Comparison of ENCODE assay signal across 14 mouse cellular contexts in the genomic region with DNA sequence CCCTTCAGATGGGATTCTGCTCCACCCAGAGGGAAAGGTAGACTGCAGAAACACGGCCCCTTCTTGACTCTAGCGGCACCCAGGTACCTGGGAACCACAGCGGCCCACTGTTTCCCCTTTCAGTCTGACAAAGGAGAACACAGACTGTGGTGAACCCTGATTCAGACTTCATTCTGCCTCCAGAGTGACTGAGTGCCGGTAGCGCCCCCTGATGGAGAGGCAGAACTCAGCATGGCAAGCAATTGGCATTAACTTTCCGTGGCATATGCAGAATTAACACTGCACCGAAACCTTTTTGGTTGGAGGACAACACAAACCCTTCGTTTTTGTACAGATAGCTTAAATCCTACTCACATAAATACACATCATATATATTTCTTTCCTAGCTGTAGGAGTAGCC.
DNase-seq lines count a peak whose midpoint lies in the region; ATAC-seq and TF ChIP-seq lines count a peak whose summit lies in the region.
"Had no signal": no experiment of that assay in that cellular context is flagged by ENCODE, and none has a peak within 500 bp of the region (broad histone marks: within the 10 kb centered on the region; RNA-seq: fewer than 3 reads in every experiment).

No protein-coding gene starts in this region.

- no peak overlapping the region for H3K27ac ChIP-seq in forebrain, postnatal 0 days (ENCODE audit: low read depth, low read length)
- H3K27ac ChIP-seq in forebrain, embryonic 13.5 days: no peak overlapping the region
- no peak overlapping the region for H3K27ac ChIP-seq in liver, postnatal 0 days (ENCODE audit: low read depth)
- no peak overlapping the region for H3K27ac ChIP-seq in liver, embryonic 11.5 days (ENCODE audit: low read depth, low read length)
- H3K27ac ChIP-seq in stomach, postnatal 0 days (replicated peaks): no peak overlapping the region
- no peak overlapping the region for H3K27ac ChIP-seq in neural tube, embryonic 15.5 days (replicated peaks)
- H3K27ac ChIP-seq: embryonic facial prominence, embryonic 10.5 days; hindbrain, embryonic 14.5 days; liver, embryonic 13.5 days had no signal

- no peak overlapping the region for H3K4me2 ChIP-seq in forebrain, postnatal 0 days (ENCODE audit: low read depth)
- H3K4me2 ChIP-seq in forebrain, embryonic 13.5 days: no peak overlapping the region
- H3K4me2 ChIP-seq in liver, postnatal 0 days (ENCODE audit: low read depth, low read length): no peak overlapping the region
- no peak overlapping the region for H3K4me2 ChIP-seq in liver, embryonic 11.5 days
- no peak overlapping the region for H3K4me2 ChIP-seq in stomach, postnatal 0 days (replicated peaks; ENCODE audit: low read depth)
- no peak overlapping the region for H3K4me2 ChIP-seq in neural tube, embryonic 15.5 days
- H3K4me2 ChIP-seq: hindbrain, embryonic 14.5 days; liver, embryonic 13.5 days had no signal

- ATAC-seq in forebrain, postnatal 0 days: no peak
- ATAC-seq in forebrain, embryonic 13.5 days: no peak
- ATAC-seq in liver, postnatal 0 days: no peak
- no peak for ATAC-seq in liver, embryonic 11.5 days (replicated peaks; ENCODE audit: low FRiP score)
- no peak for ATAC-seq in stomach, postnatal 0 days (ENCODE audit: low FRiP score, low TSS enrichment)
- no peak for ATAC-seq in neural tube, embryonic 15.5 days (ENCODE audit: low FRiP score)
- ATAC-seq: Patski had no signal

- no peak for DNase-seq in forebrain, postnatal 0 days
- DNase-seq in liver, postnatal 0 days: no peak
- no peak for DNase-seq in liver, embryonic 11.5 days (ENCODE audit: low spot score)
- DNase-seq in stomach, postnatal 0 days (ENCODE audit: low spot score): no peak
- DNase-seq: cerebellum, adult 9-11 months; kidney, adult 18-20 months; liver, embryonic 13.5 days; right cerebral cortex, adult 18-20 months had no signal

- H3K4me1 ChIP-seq in forebrain, postnatal 0 days (ENCODE audit: insufficient read depth): no peaks in the 10 kb centered on the region
- no peaks in the 10 kb centered on the region for H3K4me1 ChIP-seq in forebrain, embryonic 13.5 days
- H3K4me1 ChIP-seq in liver, postnatal 0 days (ENCODE audit: insufficient read depth): no peaks in the 10 kb centered on the region
- H3K4me1 ChIP-seq in liver, embryonic 11.5 days (replicated peaks; ENCODE audit: control insufficient read depth, insufficient read depth, low read length): no peaks in the 10 kb centered on the region
- no peaks in the 10 kb centered on the region for H3K4me1 ChIP-seq in E14TG2a.4 (replicated peaks; ENCODE audit: low read depth, low read length)
- no peaks in the 10 kb centered on the region for H3K4me1 ChIP-seq in stomach, postnatal 0 days (replicated peaks; ENCODE audit: control insufficient read depth, insufficient read depth)
- peaks cover 13% of the 10 kb centered on the region; the same call in 1 of the 2 replicates for H3K4me1 ChIP-seq in neural tube, embryonic 15.5 days
- H3K4me1 ChIP-seq: liver, embryonic 13.5 days had no signal

- H3K4me3 ChIP-seq in forebrain, postnatal 0 days (ENCODE audit: low read depth, low read length): no peak overlapping the region
- no peak overlapping the region for H3K4me3 ChIP-seq in forebrain, embryonic 13.5 days
- H3K4me3 ChIP-seq in liver, postnatal 0 days (ENCODE audit: low read depth, low read length): no peak overlapping the region
- H3K4me3 ChIP-seq in liver, embryonic 11.5 days (ENCODE audit: low read depth, low read length): no peak overlapping the region
- no peak overlapping the region for H3K4me3 ChIP-seq in E14TG2a.4 (replicated peaks; ENCODE audit: low read length)
- no peak overlapping the region for H3K4me3 ChIP-seq in stomach, postnatal 0 days (ENCODE audit: low read depth, low read length)
- no peak overlapping the region for H3K4me3 ChIP-seq in neural tube, embryonic 15.5 days (replicated peaks)
- H3K4me3 ChIP-seq: embryonic facial prominence, embryonic 10.5 days; liver, embryonic 13.5 days had no signal

- peak; percentile 31 for TF ChIP-seq CTCF in forebrain, postnatal 0 days (IDR thresholded peaks at IDR 0.05; ENCODE audit: low read depth)
- 0 out of 2 replicates have a peak, but pooled peaks have one; percentile 16 for TF ChIP-seq CTCF in liver, postnatal 0 days (IDR thresholded peaks at IDR 0.05; ENCODE audit: low read depth)
- peak; percentile 9; the same call in 1 of the 2 replicates for TF ChIP-seq CTCF in E14TG2a.4 (conservative IDR thresholded peaks at IDR 0.05; ENCODE audit: low read length)
- TF ChIP-seq CTCF in stomach, postnatal 0 days (IDR thresholded peaks at IDR 0.05; ENCODE audit: low read depth): peak; percentile 59

- H3K36me3 ChIP-seq in forebrain, postnatal 0 days (ENCODE audit: insufficient read depth): no peaks in the 10 kb centered on the region
- H3K36me3 ChIP-seq in forebrain, embryonic 13.5 days (ENCODE audit: poor library complexity, severe bottlenecking): no peaks in the 10 kb centered on the region
- no peaks in the 10 kb centered on the region for H3K36me3 ChIP-seq in liver, postnatal 0 days (replicated peaks; ENCODE audit: insufficient read depth, low read length)
- H3K36me3 ChIP-seq in liver, embryonic 11.5 days (ENCODE audit: control insufficient read depth, insufficient read depth, low read length): no peaks in the 10 kb centered on the region
- no peaks in the 10 kb centered on the region for H3K36me3 ChIP-seq in E14TG2a.4 (ENCODE audit: insufficient read depth, low read length)
- no peaks in the 10 kb centered on the region for H3K36me3 ChIP-seq in stomach, postnatal 0 days (ENCODE audit: control insufficient read depth, insufficient read depth, low read length)
- H3K36me3 ChIP-seq in neural tube, embryonic 15.5 days: no peaks in the 10 kb centered on the region
- H3K36me3 ChIP-seq: embryonic facial prominence, embryonic 10.5 days; liver, embryonic 13.5 days had no signal

- TF ChIP-seq EP300 in liver, postnatal 0 days (IDR thresholded peaks at IDR 0.05; ENCODE audit: low read depth): no peak
- TF ChIP-seq EP300 in stomach, postnatal 0 days (optimal IDR thresholded peaks at IDR 0.05): no peak

- no peaks in the 10 kb centered on the region for H3K9me3 ChIP-seq in forebrain, postnatal 0 days (ENCODE audit: low read length)
- H3K9me3 ChIP-seq in forebrain, embryonic 13.5 days (replicated peaks): no peaks in the 10 kb centered on the region
- no peaks in the 10 kb centered on the region for H3K9me3 ChIP-seq in liver, postnatal 0 days (ENCODE audit: low read length)
- no peaks in the 10 kb centered on the region for H3K9me3 ChIP-seq in liver, embryonic 11.5 days (ENCODE audit: control insufficient read depth, low read length)
- no peaks in the 10 kb centered on the region for H3K9me3 ChIP-seq in E14TG2a.4 (ENCODE audit: low read length)
- no peaks in the 10 kb centered on the region for H3K9me3 ChIP-seq in stomach, postnatal 0 days (ENCODE audit: control insufficient read depth, low read length)
- H3K9me3 ChIP-seq in neural tube, embryonic 15.5 days (replicated peaks): no peaks in the 10 kb centered on the region
- H3K9me3 ChIP-seq: embryonic facial prominence, embryonic 10.5 days; liver, embryonic 13.5 days had no signal

- H3K9ac ChIP-seq in forebrain, postnatal 0 days: no peak overlapping the region
- no peak overlapping the region for H3K9ac ChIP-seq in forebrain, embryonic 13.5 days
- H3K9ac ChIP-seq in liver, postnatal 0 days (replicated peaks): no peak overlapping the region
- H3K9ac ChIP-seq in liver, embryonic 11.5 days (ENCODE audit: low read depth, low read length): no peak overlapping the region
- no peak overlapping the region for H3K9ac ChIP-seq in stomach, postnatal 0 days (ENCODE audit: low read length)
- H3K9ac ChIP-seq in neural tube, embryonic 15.5 days (replicated peaks): no peak overlapping the region
- H3K9ac ChIP-seq: hindbrain, embryonic 14.5 days; liver, embryonic 13.5 days had no signal

- WGBS in forebrain, postnatal 0 days: 89% methylated on average over 8 of the region's 8 CpGs
- WGBS in forebrain, embryonic 13.5 days: 91% methylated on average over 8 of the region's 8 CpGs
- 77% methylated on average over 8 of the region's 8 CpGs for WGBS in liver, postnatal 0 days (ENCODE audit: insufficient replicate concordance)
- WGBS in liver, embryonic 11.5 days: 78% methylated on average over 8 of the region's 8 CpGs
- whole genome bisulfite sequencing in stomach, postnatal 0 days: 87% methylated on average over 8 of the region's 8 CpGs
- 93% methylated on average over 8 of the region's 8 CpGs for WGBS in neural tube, embryonic 15.5 days

- no peaks in the 10 kb centered on the region for H3K27me3 ChIP-seq in forebrain, postnatal 0 days (ENCODE audit: insufficient read depth, low read length)
- H3K27me3 ChIP-seq in forebrain, embryonic 13.5 days: no peaks in the 10 kb centered on the region
- no peaks in the 10 kb centered on the region for H3K27me3 ChIP-seq in liver, postnatal 0 days (ENCODE audit: insufficient read depth, low read length)
- no peaks in the 10 kb centered on the region for H3K27me3 ChIP-seq in liver, embryonic 11.5 days (replicated peaks; ENCODE audit: control insufficient read depth, insufficient read depth, low read length)
- H3K27me3 ChIP-seq in E14TG2a.4 (ENCODE audit: insufficient read depth, low read length): no peaks in the 10 kb centered on the region
- H3K27me3 ChIP-seq in stomach, postnatal 0 days (ENCODE audit: control insufficient read depth, insufficient read depth, low read length): no peaks in the 10 kb centered on the region
- H3K27me3 ChIP-seq in neural tube, embryonic 15.5 days (replicated peaks): no peaks in the 10 kb centered on the region
- H3K27me3 ChIP-seq: liver, embryonic 13.5 days had no signal

Comparison
In these comparisons a context has a peak if more than half of its experiments do, and no peak if none do; other contexts are left out.
1. CTCF ChIP-seq: peak in every context shown above with its lines; median percentile 59 in stomach, postnatal 0 days; 31 in forebrain, postnatal 0 days; 16 in liver, postnatal 0 days; 9 in E14TG2a.4.